Mouse (Mus musculus) bone marrow, adult 2 months (tissue): ENCODE data around the gene Rnf138rt1. TPM values are rescaled to one million over a fixed set of nuclear protein-coding genes. Genes with fewer than 3 reads are reported as not detected.

ENCODE experiments used
- H3K27ac ChIP-seq: fragments of 200-500 bp; 2 replicates; pipeline ENCODE4 v1.5.1; 2012; ENCODE audit warnings: low read depth, mild to moderate bottlenecking, control low read depth, inconsistent platforms, low read length; ENCODE audit not compliant: control insufficient read depth, poor library complexity, insufficient read depth
- H3K4me1 ChIP-seq: fragments of 200-500 bp; 2 replicates; pipeline ENCODE4 v1.6.1; 2011; ENCODE audit warnings: low read length; ENCODE audit not compliant: control insufficient read depth, insufficient read depth
- H3K4me3 ChIP-seq: fragments of 200-500 bp; replicated peaks from 2 replicates; pipeline ENCODE3; 2011; ENCODE audit warnings: mild to moderate bottlenecking, low read depth, low read length, control low read depth; ENCODE audit not compliant: control insufficient read depth
- CTCF ChIP-seq: fragments of 200-500 bp; IDR thresholded peaks from 2 replicates; pipeline ENCODE4 v1.5.1; 2011; ENCODE audit warnings: low read length, control low read depth; ENCODE audit not compliant: control insufficient read depth, insufficient read depth
- POLR2A ChIP-seq: fragments of 200-500 bp; IDR thresholded peaks from 2 replicates; pipeline ENCODE4 v1.6.1; 2011; ENCODE audit warnings: low read depth, mild to moderate bottlenecking, control low read depth, low read length, borderline replicate concordance; ENCODE audit not compliant: control insufficient read depth
- WGBS: fragments of 180-500 bp; shearing (Covaris S2); methylation state at CpG from one replicate; pipeline ENCODE4 v1.1.7; 2018; 5-methylcytosine and 5-hydroxymethylcytosine counted together
- polyA plus RNA-seq: library from polyadenylated mRNA; stranded (reverse); fragments of >200 nt; gene quantifications from 2 replicates; pipeline ENCODE4 v1.2.4, GENCODE M21; 2011; ENCODE audit warnings: low replicate concordance; ENCODE audit not compliant: missing spikeins, insufficient read depth, insufficient read length

Rnf138rt1 gene
- not detected in 2 replicates for polyA plus RNA-seq

DNA sequence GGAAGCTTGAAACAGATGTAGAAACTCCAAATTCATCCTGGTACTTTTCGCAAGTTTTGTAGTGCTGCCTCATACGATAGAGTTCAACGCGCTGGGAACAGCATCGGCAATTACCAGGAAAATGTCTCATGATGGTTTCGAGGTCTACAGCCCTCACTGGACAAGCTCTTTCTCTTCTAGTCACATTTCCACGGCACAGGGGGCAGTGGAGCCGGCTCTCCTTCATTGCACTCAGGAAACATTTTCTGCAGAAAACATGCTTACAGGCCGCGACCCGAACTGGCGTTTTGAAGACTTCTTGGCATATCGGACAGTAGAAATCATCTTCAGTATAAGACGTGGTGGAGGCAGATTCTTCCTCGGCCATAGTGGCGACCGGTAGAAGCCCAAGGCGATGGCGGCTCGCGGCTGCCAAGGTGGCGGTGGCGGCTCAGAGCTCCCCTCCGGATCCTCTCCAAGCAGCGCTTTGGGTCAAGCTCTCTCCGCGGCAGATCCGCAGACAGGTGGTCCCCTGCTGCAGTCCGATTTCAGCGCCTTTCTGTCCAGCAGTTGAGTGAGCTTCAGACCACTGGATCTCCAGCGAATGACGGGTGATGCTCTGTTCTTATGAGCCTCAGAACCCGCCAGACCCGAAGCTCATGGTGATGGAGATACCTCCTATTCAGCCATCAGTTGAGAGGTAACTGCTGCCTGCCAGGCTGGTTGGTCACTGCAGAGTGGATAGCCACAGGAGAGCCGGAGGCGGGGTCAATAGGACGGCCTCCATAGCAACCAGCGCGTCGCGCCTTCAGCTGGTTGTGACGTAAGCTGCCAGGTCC, at the start of gene Rnf138rt1:
Gene Rnf138rt1, minus strand, starts transcription at position 713 of the 818 bp plus-strand sequence.
- 26% methylated on average over 42 of the region's 42 CpGs for WGBS
- no peak for TF ChIP-seq POLR2A
- TF ChIP-seq CTCF: no peak
- Histone ChIP-seq H3K4me1 (no peaks in the 10 kb centered on the region), H3K27ac (no peak within 1 kb of the TSS), H3K4me3 (peak within 1 kb of the TSS; percentile 28)

DNA sequence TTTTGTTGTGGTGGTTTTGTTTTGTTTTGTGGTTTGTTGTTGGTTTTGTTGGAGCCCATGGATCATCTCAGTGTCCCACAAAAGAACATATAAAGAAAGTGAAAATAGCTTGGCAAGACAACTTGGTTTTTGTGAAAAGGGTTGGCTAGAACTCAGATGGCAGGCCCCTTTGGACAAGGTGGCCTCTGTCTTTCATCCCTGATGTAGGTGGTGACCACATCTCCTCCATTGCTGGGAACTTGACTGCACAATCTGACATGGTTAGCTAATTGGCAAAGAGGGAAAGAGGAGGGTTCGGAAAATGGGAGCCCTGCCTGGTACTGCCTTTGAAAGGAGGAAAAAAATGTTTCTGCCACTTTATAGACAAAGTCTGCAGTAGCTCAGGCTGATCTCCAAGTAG, 46.1 kb upstream of the Rnf138rt1 start:
- no peak overlapping the region for H3K27ac ChIP-seq
- TF ChIP-seq CTCF (no peak), POLR2A (no peak)
- 71% methylated on average over 1 of the region's 1 CpGs for WGBS
- no peaks in the 10 kb centered on the region for H3K4me1 ChIP-seq
- H3K4me3 ChIP-seq: no peak overlapping the region

DNA sequence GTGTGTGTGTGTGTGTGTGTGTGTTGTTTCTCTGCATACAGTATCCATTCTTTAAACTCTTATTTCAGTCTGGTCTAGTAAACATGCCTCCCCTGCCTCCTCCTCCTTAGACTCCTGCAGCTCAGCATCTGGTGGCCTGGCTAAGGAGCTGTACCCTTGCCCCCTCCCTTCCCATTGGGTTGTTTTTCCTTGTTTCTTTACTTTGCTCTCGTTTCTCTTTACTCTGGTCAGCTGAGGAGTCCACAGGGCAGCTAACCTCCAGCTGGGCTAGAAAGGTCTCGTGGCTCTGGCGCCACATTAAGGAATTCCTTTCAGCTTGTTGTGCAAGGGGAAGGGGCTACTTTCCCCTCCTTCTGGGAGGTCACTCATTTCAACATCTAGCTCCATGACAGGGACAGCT, 5.2 kb upstream of the Rnf138rt1 start:
- Histone ChIP-seq H3K4me1 (no peaks in the 10 kb centered on the region), H3K27ac (no peak overlapping the region), H3K4me3 (no peak overlapping the region)
- WGBS: 37% methylated on average over 3 of the region's 3 CpGs
- TF ChIP-seq POLR2A (no peak), CTCF (no peak)

DNA sequence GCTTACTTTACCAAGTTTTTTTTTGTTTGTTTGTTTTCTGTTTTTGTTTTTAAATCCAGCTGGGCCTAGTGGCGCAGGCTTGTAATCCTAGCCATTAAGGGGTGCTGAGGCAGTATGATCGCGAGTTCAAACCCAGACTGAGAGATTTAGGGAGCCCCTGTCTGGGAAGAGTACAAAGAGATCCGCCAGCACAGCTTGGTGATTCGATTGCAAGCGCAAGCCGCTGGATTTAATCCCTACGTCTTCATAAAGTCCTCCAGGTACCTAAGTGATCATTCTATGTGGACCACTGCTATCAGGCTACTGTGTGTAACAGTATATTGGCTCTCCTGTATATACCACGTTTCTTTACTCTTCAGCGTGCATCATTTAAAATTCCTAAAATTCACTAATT, 303 bp upstream of the Rnf138rt1 start:
- no peak overlapping the region for H3K27ac ChIP-seq
- no peak overlapping the region for H3K4me3 ChIP-seq
- H3K4me1 ChIP-seq: no peaks in the 10 kb centered on the region
- TF ChIP-seq CTCF (no peak), POLR2A (no peak)
- WGBS: 37% methylated on average over 10 of the region's 10 CpGs

DNA sequence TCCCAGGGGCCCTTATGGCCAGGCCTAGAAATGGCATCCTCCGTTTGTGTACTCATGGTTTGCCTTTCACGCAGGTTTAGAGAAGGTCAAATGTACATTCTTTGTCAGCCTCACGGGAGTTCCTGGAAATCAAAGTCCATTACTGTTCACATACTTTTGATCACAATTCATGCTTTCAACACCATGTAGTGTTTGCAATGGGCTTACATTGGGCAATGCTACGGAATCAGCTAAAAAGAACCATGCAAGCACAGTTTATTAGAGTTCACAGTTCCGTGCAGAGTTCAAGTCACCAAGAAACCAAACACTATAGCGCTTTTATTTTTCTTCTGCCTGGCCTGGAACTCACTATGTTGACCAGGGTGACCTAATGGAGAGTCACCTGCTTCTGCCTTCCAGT, 15.1 kb downstream of the Rnf138rt1 start:
- 78% methylated on average over 6 of the region's 6 CpGs for WGBS
- H3K27ac ChIP-seq: no peak overlapping the region

DNA sequence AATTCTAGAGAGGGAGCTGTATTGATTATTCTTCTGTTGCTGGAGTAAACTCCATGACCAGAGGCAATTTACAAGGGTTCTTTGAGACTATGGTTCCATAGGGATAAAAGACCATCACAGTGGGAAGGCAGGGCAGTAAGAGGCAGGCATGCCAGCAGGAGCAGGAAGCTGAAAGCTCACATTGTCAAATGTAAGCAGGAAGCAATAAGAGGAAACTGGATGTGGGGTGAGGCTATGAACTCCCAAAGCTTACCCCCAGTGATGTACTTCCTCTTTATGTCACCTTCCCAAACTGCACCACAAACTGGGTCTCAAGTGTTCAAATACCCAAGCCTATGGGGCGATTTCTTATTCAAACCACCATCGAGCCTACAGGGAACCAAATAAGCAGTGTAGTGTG, 17.2 kb downstream of the Rnf138rt1 start:
- Histone ChIP-seq H3K27ac (no peak overlapping the region), H3K4me3 (no peak overlapping the region), H3K4me1 (no peaks in the 10 kb centered on the region)
- TF ChIP-seq CTCF (no peak), POLR2A (no peak)
- 33% methylated on average over 2 of the region's 2 CpGs for WGBS

More for the DNA sequence above, 15.1 kb downstream of the Rnf138rt1 start:
- TF ChIP-seq CTCF: no peak
- no peak for TF ChIP-seq POLR2A
- H3K4me3 ChIP-seq: no peak overlapping the region
- H3K4me1 ChIP-seq: no peaks in the 10 kb centered on the region

DNA sequence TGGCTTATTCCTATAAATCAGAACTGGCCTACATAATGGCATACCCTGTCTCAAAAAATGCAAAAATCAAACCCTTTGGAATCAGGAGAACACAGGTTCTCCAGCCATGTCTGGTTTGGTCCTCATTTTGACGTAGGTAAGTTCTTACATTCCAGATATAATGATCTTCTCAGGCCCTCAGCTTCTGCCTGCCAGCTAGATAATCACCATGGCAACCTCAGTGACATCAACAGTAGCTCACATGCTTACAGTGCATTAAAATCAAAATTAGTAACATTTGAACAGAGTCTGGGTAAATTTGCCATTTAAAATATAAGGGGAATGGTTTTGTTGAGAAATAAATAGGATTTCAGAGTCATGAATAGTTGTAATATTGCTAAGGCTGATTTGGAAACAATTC, 22.2 kb downstream of the Rnf138rt1 start:
- Histone ChIP-seq H3K4me1 (no peaks in the 10 kb centered on the region; the same call in 1 of the 2 replicates), H3K4me3 (no peak overlapping the region), H3K27ac (no peak overlapping the region)
- WGBS: 36% methylated on average over 1 of the region's 1 CpGs
- TF ChIP-seq CTCF: no peak
- TF ChIP-seq POLR2A: no peak

DNA sequence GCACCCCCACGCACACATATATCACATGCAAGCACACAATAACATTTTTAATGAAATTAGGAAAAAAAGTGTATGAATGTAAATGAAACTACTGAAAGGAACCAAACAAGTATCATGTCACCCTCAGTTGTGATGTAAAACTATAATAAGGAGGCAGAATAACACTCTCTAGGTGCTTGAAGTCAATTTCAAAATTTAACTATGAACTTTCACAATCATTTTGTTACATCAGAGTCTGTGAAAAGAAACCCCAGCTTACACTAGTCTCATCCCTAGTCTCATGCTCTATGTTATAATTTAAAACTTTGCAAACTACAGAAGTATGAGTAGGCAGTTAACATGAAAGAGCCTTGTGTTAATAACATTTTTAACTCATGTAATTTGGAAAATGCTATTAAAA, 27.0 kb downstream of the Rnf138rt1 start:
- Histone ChIP-seq H3K4me1 (no peaks in the 10 kb centered on the region; the same call in 1 of the 2 replicates), H3K27ac (no peak overlapping the region), H3K4me3 (no peak overlapping the region)
- TF ChIP-seq CTCF (no peak), POLR2A (no peak)
- WGBS: 83% methylated on average over 1 of the region's 1 CpGs
